Mouse (Mus musculus) layer of hippocampus, adult 11-12 months (tissue): ENCODE results near the gene Arsb.
"Not testable (repeated sequence)": the region's sequence is repeated elsewhere in the genome, so short reads cannot be mapped to it uniquely, and the experiment has no call there.

Source experiments
- DNase-seq: peaks from one replicate; pipeline ENCODE4 v3.0.0; 2022; ENCODE audit warnings: low spot score

Arsb gene

GRCm38 (mm10) chr13:93984521-93984920 lies 213.1 kb downstream of the Arsb start:
- no peak for DNase-seq

GRCm38 (mm10) chr13:93985181-93985580 lies 213.8 kb downstream of the Arsb start:
- no peak for DNase-seq

GRCm38 (mm10) chr13:93985750-93986149 lies 214.3 kb downstream of the Arsb start:
- not testable (repeated sequence) for DNase-seq

GRCm38 (mm10) chr13:93987611-93988010 lies 216.2 kb downstream of the Arsb start:
- no peak for DNase-seq

GRCm38 (mm10) chr13:93989208-93989607 lies 217.8 kb downstream of the Arsb start:
- DNase-seq: no peak

- DNase-seq: no peak
These were observed 218.5 kb downstream of the Arsb start for GRCm38 (mm10) chr13:93989736-93990611.

GRCm38 (mm10) chr13:93990841-93991240 lies 219.4 kb downstream of the Arsb start:
- DNase-seq: no peak

- no peak for DNase-seq
These were observed 221.0 kb downstream of the Arsb start for GRCm38 (mm10) chr13:93992342-93992882.
